Mouse (Mus musculus) cerebellum, adult 2 months (tissue): ENCODE data around the gene Ciao2a.

Experiments used
- CTCF ChIP-seq: fragments of 200-500 bp; IDR thresholded peaks from 2 replicates; pipeline ENCODE4 v1.5.1; 2011; ENCODE audit warnings: low read depth, mild to moderate bottlenecking, control low read depth, low read length, moderate library complexity, borderline replicate concordance; ENCODE audit not compliant: insufficient read depth
- POLR2A ChIP-seq: fragments of 200-500 bp; IDR thresholded peaks from 2 replicates; pipeline ENCODE4 v1.6.1; 2011; ENCODE audit warnings: low read length, control low read depth, borderline replicate concordance; ENCODE audit not compliant: insufficient read depth

- TF ChIP-seq CTCF (peak; percentile 50; the same call in 1 of the 2 replicates), POLR2A (no peak)
Observed at GRCm38 (mm10) chr9:66135967-66136366, 9.6 kb downstream of the Ciao2a start.
